Mouse (Mus musculus) kidney, embryonic 14.5 days (tissue): ENCODE measurements around the gene Nav2. TPM values are rescaled to one million over a fixed set of nuclear protein-coding genes. Genes with fewer than 3 reads are reported as not detected.

ENCODE experiments used
- ATAC-seq: fragments of 200-750 bp; cut with Nextera tagmentation; 2 replicates; pipeline ENCODE4 v1.8.0; 2017; ENCODE audit warnings: moderate number of reproducible peaks, mild to moderate bottlenecking, moderate TSS enrichment, moderate library complexity; ENCODE audit not compliant: low FRiP score, low TSS enrichment
- H3K27ac ChIP-seq: fragments of 300-500 bp; sonication (generic); 2 replicates; pipeline ENCODE4 v1.5.1; 2014; ENCODE audit warnings: low read depth, mild to moderate bottlenecking, low read length, moderate library complexity, mixed read lengths
- H3K27me3 ChIP-seq: fragments of 300-500 bp; sonication (generic); 2 replicates; pipeline ENCODE4 v1.6.1; 2014; ENCODE audit warnings: mild to moderate bottlenecking, low read length; ENCODE audit not compliant: control insufficient read depth, insufficient read depth
- H3K36me3 ChIP-seq: fragments of 300-500 bp; sonication (generic); 2 replicates; pipeline ENCODE4 v1.6.1; 2014; ENCODE audit warnings: low read length, mixed read lengths; ENCODE audit not compliant: control insufficient read depth, insufficient read depth
- H3K4me1 ChIP-seq: fragments of 300-500 bp; sonication (generic); 2 replicates; pipeline ENCODE4 v1.6.1; 2014; ENCODE audit warnings: low read length, mixed read lengths; ENCODE audit not compliant: control insufficient read depth, insufficient read depth
- H3K4me2 ChIP-seq: fragments of 300-500 bp; sonication (generic); replicated peaks from 2 replicates; pipeline ENCODE4 v1.6.1; 2014; ENCODE audit warnings: low read depth, mild to moderate bottlenecking, low read length
- H3K4me3 ChIP-seq: fragments of 300-500 bp; sonication (generic); 2 replicates; pipeline ENCODE4 v1.5.1; 2014; ENCODE audit warnings: mild to moderate bottlenecking, low read length
- H3K9ac ChIP-seq: fragments of 300-500 bp; sonication (generic); 2 replicates; pipeline ENCODE4 v1.6.1; 2014; ENCODE audit warnings: low read depth, mild to moderate bottlenecking, low read length, moderate library complexity
- H3K9me3 ChIP-seq: fragments of 300-500 bp; sonication (generic); 2 replicates; pipeline ENCODE4 v1.6.1; 2016; ENCODE audit warnings: low read length; ENCODE audit not compliant: control insufficient read depth
- WGBS: fragments of 180-500 bp; shearing (Covaris S2); extraction: QIAGEN DNeasy Blood & Tissue Kit; methylation state at CpG from one replicate; pipeline ENCODE4 v1.1.7; 2014; 5-methylcytosine and 5-hydroxymethylcytosine counted together
- polyA plus RNA-seq: library from polyadenylated mRNA; unstranded; fragments of >200 nt; fragmentation: Nextera tagmentation; extraction: Ambion mirVana; gene quantifications from 2 replicates; pipeline ENCODE4 v1.2.1, GENCODE M21; 2014

Gene Nav2
- polyA plus RNA-seq, 1 experiment from 2014 or later, result 49.2 TPM

GRCm38 (mm10) chr7:48871292-48871691 is 37.2 kb upstream of the Nav2 start:
- Histone ChIP-seq H3K4me1 (no peaks in the 10 kb centered on the region), H3K36me3 (peaks cover 98% of the 10 kb centered on the region), H3K9ac (no peak overlapping the region), H3K4me3 (no peak overlapping the region), H3K27me3 (no peaks in the 10 kb centered on the region), H3K9me3 (no peaks in the 10 kb centered on the region), H3K4me2 (no peak overlapping the region), H3K27ac (no peak overlapping the region)
- WGBS, result 92% methylated on average over 11 of the region's 11 CpGs
- no peak for ATAC-seq

GRCm38 (mm10) chr7:48875096-48875495 is 33.4 kb upstream of the Nav2 start:
- Histone ChIP-seq H3K27me3 (no peaks in the 10 kb centered on the region), H3K27ac (no peak overlapping the region), H3K4me1 (peaks cover 20% of the 10 kb centered on the region), H3K36me3 (peaks cover 69% of the 10 kb centered on the region), H3K4me2 (no peak overlapping the region), H3K9me3 (no peaks in the 10 kb centered on the region), H3K9ac (no peak overlapping the region), H3K4me3 (no peak overlapping the region)
- WGBS, result 93% methylated on average over 14 of the region's 14 CpGs
- no peak for ATAC-seq

GRCm38 (mm10) chr7:48876526-48876925 is 32.0 kb upstream of the Nav2 start:
- no peak for ATAC-seq
- Histone ChIP-seq H3K9me3 (no peaks in the 10 kb centered on the region), H3K27ac (no peak overlapping the region), H3K4me1 (peaks cover 20% of the 10 kb centered on the region), H3K4me2 (no peak overlapping the region), H3K9ac (no peak overlapping the region), H3K36me3 (peaks cover 54% of the 10 kb centered on the region), H3K4me3 (no peak overlapping the region), H3K27me3 (no peaks in the 10 kb centered on the region)
- 74% methylated on average over 4 of the region's 4 CpGs for WGBS

GRCm38 (mm10) chr7:48877786-48878390 is 30.6 kb upstream of the Nav2 start:
- H3K36me3 ChIP-seq, result peaks cover 41% of the 10 kb centered on the region
- WGBS, result 37% methylated on average over 15 of the region's 15 CpGs
- no peak overlapping the region for H3K9ac ChIP-seq
- H3K27ac ChIP-seq, result peak overlapping the region; percentile 11; the same call in 1 of the 2 replicates
- H3K4me3 ChIP-seq, result no peak overlapping the region
- H3K4me1 ChIP-seq, result peaks cover 20% of the 10 kb centered on the region
- H3K4me2 ChIP-seq, result peak overlapping the region; percentile 15; the same call in 1 of the 2 replicates
- no peak for ATAC-seq
- H3K9me3 ChIP-seq, result no peaks in the 10 kb centered on the region
- H3K27me3 ChIP-seq, result peaks cover 4% of the 10 kb centered on the region; the same call in 1 of the 2 replicates

GRCm38 (mm10) chr7:48879574-48879973 is 28.9 kb upstream of the Nav2 start:
- H3K4me3 ChIP-seq, result peak overlapping the region; percentile 21; the same call in 1 of the 2 replicates
- H3K9ac ChIP-seq, result peak overlapping the region; percentile 47; the same call in 1 of the 2 replicates
- no peak overlapping the region for H3K27ac ChIP-seq

GRCm38 (mm10) chr7:48880591-48881481 is 27.7 kb upstream of the Nav2 start:
- peaks cover 11% of the 10 kb centered on the region for H3K36me3 ChIP-seq
- peak overlapping the region; percentile 65 for H3K4me3 ChIP-seq
- ATAC-seq, result peak; percentile 97
- H3K27ac ChIP-seq, result peak overlapping the region; percentile 89
- H3K27me3 ChIP-seq, result peaks cover 7% of the 10 kb centered on the region; the same call in 1 of the 2 replicates
- H3K9ac ChIP-seq, result peak overlapping the region; percentile 90
- under 1% methylated on average over 76 of the region's 77 CpGs for WGBS
- peaks cover 20% of the 10 kb centered on the region for H3K4me1 ChIP-seq
- H3K4me2 ChIP-seq, result peak overlapping the region; percentile 92
- no peaks in the 10 kb centered on the region for H3K9me3 ChIP-seq

More at GRCm38 (mm10) chr7:48879574-48879973, 28.9 kb upstream of the Nav2 start:
- Histone ChIP-seq H3K4me1 (peaks cover 20% of the 10 kb centered on the region), H3K4me2 (peak overlapping the region; percentile 47), H3K27me3 (peaks cover 4% of the 10 kb centered on the region; the same call in 1 of the 2 replicates), H3K36me3 (peaks cover 24% of the 10 kb centered on the region), H3K9me3 (no peaks in the 10 kb centered on the region)
- 58% methylated on average over 3 of the region's 3 CpGs for WGBS
- ATAC-seq, result no peak

- Histone ChIP-seq H3K27ac (peak within 1 kb of the TSS; percentile 89), H3K36me3 (peaks cover 8% of the 10 kb centered on the region; the same call in 1 of the 2 replicates), H3K4me1 (peaks cover 20% of the 10 kb centered on the region), H3K4me2 (peak within 1 kb of the TSS; percentile 92), H3K9me3 (no peaks in the 10 kb centered on the region), H3K9ac (peak within 1 kb of the TSS; percentile 90), H3K4me3 (peak within 1 kb of the TSS; percentile 65), H3K27me3 (peaks cover 7% of the 10 kb centered on the region; the same call in 1 of the 2 replicates)
- ATAC-seq, result peak; percentile 87
- under 1% methylated on average over 33 of the region's 41 CpGs for WGBS
Measured at GRCm38 (mm10) chr7:48881486-48881885, 27.0 kb upstream of the Nav2 start, which contains the start of gene E2f8. TSS of gene E2f8 (minus strand) at chr7:48881596.

GRCm38 (mm10) chr7:48881971-48882609 is 26.4 kb upstream of the Nav2 start:
- no peak for ATAC-seq
- Histone ChIP-seq H3K4me2 (peak overlapping the region; percentile 92), H3K27ac (peak overlapping the region; percentile 20; the same call in 1 of the 2 replicates), H3K36me3 (peaks cover 5% of the 10 kb centered on the region; the same call in 1 of the 2 replicates), H3K4me1 (peaks cover 20% of the 10 kb centered on the region), H3K27me3 (peaks cover 7% of the 10 kb centered on the region; the same call in 1 of the 2 replicates), H3K9ac (peak overlapping the region; percentile 90), H3K4me3 (peak overlapping the region; percentile 65), H3K9me3 (no peaks in the 10 kb centered on the region)
- under 1% methylated on average over 28 of the region's 28 CpGs for WGBS
